Mouse (Mus musculus) hindbrain, postnatal 0 days (tissue): ENCODE measurements around the gene Ttc28. TPM values are rescaled to one million over a fixed set of nuclear protein-coding genes. Genes with fewer than 3 reads are reported as not detected.

Source experiments
- ATAC-seq: fragments of 200-750 bp; cut with Nextera tagmentation; 2 replicates; pipeline ENCODE4 v1.8.0; 2017; ENCODE audit warnings: mild to moderate bottlenecking, moderate TSS enrichment, moderate library complexity
- DNase-seq: peaks from one replicate; pipeline ENCODE4 v3.0.0-alpha.2; 2015; ENCODE audit warnings: low spot score
- H3K27ac ChIP-seq: fragments of 300-500 bp; sonication (generic); 2 replicates; pipeline ENCODE4 v1.5.1; 2014; ENCODE audit warnings: mild to moderate bottlenecking
- H3K27me3 ChIP-seq: fragments of 300-500 bp; sonication (generic); 2 replicates; pipeline ENCODE4 v1.6.1; 2014; ENCODE audit warnings: low read length, mixed read lengths; ENCODE audit not compliant: insufficient read depth
- H3K36me3 ChIP-seq: fragments of 300-500 bp; sonication (generic); 2 replicates; pipeline ENCODE4 v1.6.1; 2014; ENCODE audit warnings: low read length, mixed read lengths; ENCODE audit not compliant: insufficient read depth
- H3K4me1 ChIP-seq: fragments of 300-500 bp; sonication (generic); 2 replicates; pipeline ENCODE4 v1.6.1; 2014; ENCODE audit warnings: antibody characterized with exemption, low read length, mixed read lengths; ENCODE audit not compliant: insufficient read depth
- H3K4me2 ChIP-seq: fragments of 300-500 bp; sonication (generic); 2 replicates; pipeline ENCODE4 v1.6.1; 2014; ENCODE audit warnings: low read depth, mild to moderate bottlenecking, low read length, moderate library complexity, mixed read lengths
- H3K4me3 ChIP-seq: fragments of 300-500 bp; sonication (generic); 2 replicates; pipeline ENCODE4 v1.5.1; 2014; ENCODE audit warnings: low read length
- H3K9ac ChIP-seq: fragments of 300-500 bp; sonication (generic); replicated peaks from 2 replicates; pipeline ENCODE4 v1.6.1; 2014; ENCODE audit warnings: mild to moderate bottlenecking, low read length, moderate library complexity, mixed read lengths
- H3K9me3 ChIP-seq: fragments of 300-500 bp; sonication (generic); 2 replicates; pipeline ENCODE4 v1.6.1; 2016; ENCODE audit warnings: low read length, mixed read lengths
- CTCF ChIP-seq: IDR thresholded peaks from 2 replicates; pipeline ENCODE4 v1.5.1; 2016; ENCODE audit warnings: antibody characterized with exemption, control low read depth, low read depth
- WGBS: fragments of 180-500 bp; shearing (Covaris S2); extraction: QIAGEN DNeasy Blood & Tissue Kit; methylation state at CpG from one replicate; pipeline ENCODE4 v1.1.7; 2014; 5-methylcytosine and 5-hydroxymethylcytosine counted together
- polyA plus RNA-seq: library from polyadenylated mRNA; unstranded; fragments of >200 nt; fragmentation: Nextera tagmentation; extraction: Ambion mirVana; gene quantifications from 2 replicates; pipeline ENCODE4 v1.2.1, GENCODE M21; 2015
- total RNA-seq: library from RNA; depleted of rRNA; stranded (reverse); fragments of >200 nt; gene quantifications from 2 replicates; pipeline ENCODE4 v1.2.3, GENCODE M21; 2014

The Ttc28 gene
- total and polyA plus RNA-seq, 2 experiments from 2014 or later: 11.1 to 49.8 TPM

DNA sequence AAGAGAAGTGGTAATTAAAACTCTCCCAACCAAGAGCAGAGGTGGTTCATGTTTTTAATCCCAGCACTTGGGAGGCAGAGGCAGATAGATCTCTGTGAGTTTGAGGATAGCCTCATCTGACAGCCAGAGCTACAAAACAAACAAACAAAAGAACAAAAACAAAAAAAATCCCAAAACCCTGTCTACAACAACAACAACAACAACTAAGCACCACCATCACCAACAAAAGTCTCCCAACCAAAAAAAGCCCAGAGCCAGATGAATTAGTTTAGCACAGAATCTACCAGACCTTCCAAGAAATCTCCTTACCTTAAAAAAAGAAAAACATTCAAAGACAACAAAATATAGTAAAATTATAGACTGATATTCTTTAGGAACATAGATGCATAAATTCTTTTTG, 20.7 kb downstream of the Ttc28 start:
- Histone ChIP-seq H3K9ac (no peak overlapping the region), H3K4me2 (no peak overlapping the region), H3K4me3 (no peak overlapping the region), H3K27me3 (no peaks in the 10 kb centered on the region), H3K27ac (no peak overlapping the region), H3K9me3 (no peaks in the 10 kb centered on the region), H3K36me3 (no peaks in the 10 kb centered on the region), H3K4me1 (no peaks in the 10 kb centered on the region)
- DNase-seq: no peak
- TF ChIP-seq CTCF: no peak
- ATAC-seq: no peak

DNA sequence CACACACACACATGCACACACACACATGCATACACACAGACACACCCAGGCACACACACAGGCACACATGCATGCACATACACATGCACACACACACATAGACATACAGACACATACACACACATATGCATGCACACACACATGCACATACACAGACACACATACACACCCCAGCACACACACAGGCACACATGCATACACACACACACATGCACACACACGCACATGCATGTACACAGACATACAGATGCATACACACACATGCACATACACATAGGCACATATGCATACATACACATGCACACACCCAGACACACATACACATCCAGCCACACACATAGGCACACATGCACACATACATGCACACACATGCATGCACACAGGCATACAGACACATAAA, 27.1 kb downstream of the Ttc28 start:
- ATAC-seq (no peak), DNase-seq (no peak)
- Histone ChIP-seq H3K4me3 (no peak overlapping the region), H3K9ac (no peak overlapping the region), H3K4me1 (no peaks in the 10 kb centered on the region), H3K9me3 (0 out of 2 replicates have a peak, but pooled peaks cover 3% of the 10 kb centered on the region), H3K27me3 (no peaks in the 10 kb centered on the region), H3K4me2 (no peak overlapping the region), H3K27ac (no peak overlapping the region), H3K36me3 (no peaks in the 10 kb centered on the region)
- WGBS: 100% methylated on average over 1 of the region's 1 CpGs
- TF ChIP-seq CTCF: no peak

DNA sequence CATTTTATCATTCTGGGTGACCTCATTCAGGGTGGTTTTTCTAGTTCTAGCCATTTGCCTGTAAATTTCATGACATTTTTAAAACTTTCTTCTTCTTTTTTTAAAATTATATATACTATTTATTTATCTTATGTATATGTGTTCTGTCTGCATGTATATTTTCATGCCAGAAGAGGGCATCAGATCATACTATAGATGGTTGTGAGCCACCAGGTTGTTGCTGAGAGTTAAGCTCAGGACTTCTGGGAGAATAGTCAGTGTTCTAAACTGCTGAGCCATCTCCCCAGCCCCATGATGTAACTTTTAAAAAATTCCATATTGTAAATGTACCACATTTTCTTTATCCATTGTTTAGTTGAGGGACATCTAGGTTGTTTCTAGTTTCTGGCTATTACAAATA, 29.3 kb downstream of the Ttc28 start:
- ATAC-seq (no peak), DNase-seq (no peak)
- H3K9ac ChIP-seq: no peak overlapping the region
- no peak for TF ChIP-seq CTCF
- no peak overlapping the region for H3K4me2 ChIP-seq
- H3K4me3 ChIP-seq: no peak overlapping the region
- H3K9me3 ChIP-seq: 0 out of 2 replicates have a peak, but pooled peaks cover 3% of the 10 kb centered on the region
- H3K27me3 ChIP-seq: no peaks in the 10 kb centered on the region
- no peaks in the 10 kb centered on the region for H3K36me3 ChIP-seq
- H3K4me1 ChIP-seq: no peaks in the 10 kb centered on the region
- H3K27ac ChIP-seq: no peak overlapping the region

DNA sequence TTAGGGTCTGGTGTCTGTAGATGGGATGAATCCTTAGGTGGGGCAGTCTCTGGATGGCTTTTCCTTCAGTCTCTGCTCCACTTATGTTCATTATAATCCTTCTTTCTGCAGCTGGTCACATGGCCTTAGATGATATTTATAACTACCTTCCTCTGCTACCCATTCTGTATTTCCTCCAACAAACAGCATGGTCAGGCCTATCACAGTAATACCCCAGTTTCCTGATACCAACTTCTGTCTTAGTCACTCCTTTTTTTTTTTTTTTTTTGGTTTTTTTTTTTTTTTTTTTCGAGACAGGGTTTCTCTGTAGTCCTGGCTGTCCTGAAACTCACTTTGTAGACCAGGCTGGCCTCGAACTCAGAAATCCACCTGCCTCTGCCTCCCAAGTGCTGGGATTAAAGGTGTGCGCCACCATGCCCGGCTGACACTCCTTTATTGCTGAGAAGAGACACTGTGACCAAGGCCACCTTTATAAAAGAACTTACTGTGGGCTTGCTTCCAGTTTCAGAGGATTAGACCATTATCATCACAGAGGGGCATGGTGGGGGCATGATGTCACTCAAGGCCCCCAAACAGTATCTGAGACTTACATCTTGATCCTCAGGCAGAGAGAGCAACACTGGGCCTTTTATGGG, 30.5 kb downstream of the Ttc28 start:
- Histone ChIP-seq H3K27me3 (no peaks in the 10 kb centered on the region), H3K9me3 (0 out of 2 replicates have a peak, but pooled peaks cover 3% of the 10 kb centered on the region), H3K27ac (no peak overlapping the region), H3K36me3 (no peaks in the 10 kb centered on the region), H3K4me2 (no peak overlapping the region), H3K9ac (no peak overlapping the region), H3K4me1 (no peaks in the 10 kb centered on the region), H3K4me3 (no peak overlapping the region)
- WGBS: 90% methylated on average over 4 of the region's 4 CpGs
- ATAC-seq (no peak), DNase-seq (no peak)
- TF ChIP-seq CTCF: no peak

DNA sequence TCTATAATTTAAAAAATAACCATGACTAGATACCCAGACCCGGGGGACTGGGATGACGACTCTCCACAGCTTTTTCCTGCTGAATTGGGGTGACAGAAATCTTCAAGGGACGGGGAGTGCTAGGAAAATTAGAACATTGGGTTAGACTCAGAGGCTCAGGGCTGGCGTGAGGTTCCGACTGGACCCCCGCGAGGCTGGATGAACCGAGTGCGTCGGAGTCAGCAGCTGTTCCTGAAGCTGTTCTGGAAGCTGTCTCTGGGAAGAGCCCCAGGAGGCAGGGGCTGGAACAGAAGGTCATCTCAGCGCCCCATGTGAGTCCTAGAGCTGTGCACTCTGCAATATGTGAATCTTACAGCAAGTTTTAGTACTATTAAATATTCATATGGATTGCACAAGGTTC, 35.3 kb downstream of the Ttc28 start:
- no peak for TF ChIP-seq CTCF
- H3K36me3 ChIP-seq: no peaks in the 10 kb centered on the region
- H3K4me3 ChIP-seq: no peak overlapping the region
- H3K9me3 ChIP-seq: no peaks in the 10 kb centered on the region
- H3K27me3 ChIP-seq: no peaks in the 10 kb centered on the region
- H3K9ac ChIP-seq: no peak overlapping the region
- DNase-seq (no peak), ATAC-seq (no peak)
- WGBS: 68% methylated on average over 11 of the region's 11 CpGs
- no peak overlapping the region for H3K4me2 ChIP-seq
- no peaks in the 10 kb centered on the region for H3K4me1 ChIP-seq
- H3K27ac ChIP-seq: no peak overlapping the region

DNA sequence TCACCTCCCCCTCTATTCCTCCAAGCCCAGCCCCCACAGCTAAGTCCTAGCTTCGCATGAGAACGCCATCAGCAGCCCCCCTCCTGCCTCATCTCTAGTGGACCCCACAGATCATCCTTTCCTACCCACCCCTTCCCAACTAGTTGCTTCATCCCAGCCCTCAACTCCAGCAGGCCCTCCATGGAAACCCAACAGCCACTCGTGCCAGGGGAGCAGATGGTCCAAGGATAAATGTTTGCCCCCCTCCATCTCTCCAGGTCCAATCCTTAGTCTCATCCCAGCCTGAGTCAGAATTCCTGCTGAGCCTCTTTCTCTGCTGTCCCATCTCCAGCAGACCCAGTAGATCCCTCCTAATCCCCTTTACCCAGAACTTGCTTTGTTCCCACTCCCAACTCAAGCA, 36.6 kb downstream of the Ttc28 start:
- WGBS: 67% methylated on average over 3 of the region's 3 CpGs
- Histone ChIP-seq H3K27me3 (no peaks in the 10 kb centered on the region), H3K4me3 (no peak overlapping the region), H3K9me3 (no peaks in the 10 kb centered on the region), H3K4me2 (no peak overlapping the region), H3K27ac (no peak overlapping the region), H3K36me3 (no peaks in the 10 kb centered on the region), H3K9ac (no peak overlapping the region), H3K4me1 (no peaks in the 10 kb centered on the region)
- ATAC-seq: no peak
- no peak for TF ChIP-seq CTCF
- DNase-seq: no peak

DNA sequence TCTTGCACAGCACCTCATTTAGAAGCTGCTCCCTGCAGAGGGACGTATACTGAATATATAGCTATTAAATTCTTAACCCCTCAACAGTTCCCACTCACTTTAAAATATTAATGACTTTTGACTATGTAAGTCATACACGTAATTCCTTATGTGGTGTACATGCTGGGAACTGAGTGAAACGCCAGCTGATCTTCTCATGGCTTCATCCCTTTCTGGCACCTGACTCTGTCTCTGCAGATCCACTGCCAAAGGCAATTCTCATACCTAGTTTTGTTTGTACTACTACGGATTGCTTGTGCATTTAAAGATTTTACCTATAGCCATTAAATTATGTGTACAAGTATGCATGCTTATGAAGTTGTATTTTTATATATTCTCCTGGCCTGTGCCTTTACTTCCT, 39.9 kb downstream of the Ttc28 start:
- Histone ChIP-seq H3K4me3 (no peak overlapping the region), H3K4me1 (no peaks in the 10 kb centered on the region), H3K9me3 (no peaks in the 10 kb centered on the region), H3K36me3 (no peaks in the 10 kb centered on the region), H3K27ac (no peak overlapping the region), H3K4me2 (no peak overlapping the region), H3K27me3 (no peaks in the 10 kb centered on the region), H3K9ac (no peak overlapping the region)
- no peak for ATAC-seq
- DNase-seq: no peak
- 64% methylated on average over 4 of the region's 4 CpGs for WGBS
- TF ChIP-seq CTCF: no peak
